Mouse (Mus musculus) inflammation-experienced regulatory T-cells, adult 16 weeks (primary cell): ENCODE measurements around the gene Nek3. TPM values are rescaled to one million over a fixed set of nuclear protein-coding genes. Genes with fewer than 3 reads are reported as not detected.

ENCODE experiments used
- polyA plus RNA-seq: library from polyadenylated mRNA; unstranded; fragments of 100-300 nt; shearing (Covaris generic); gene quantifications from one replicate; pipeline ENCODE4 v1.2.1, GENCODE M21; 2017

The Nek3 gene
- polyA plus RNA-seq = 6.5 TPM

DNA sequence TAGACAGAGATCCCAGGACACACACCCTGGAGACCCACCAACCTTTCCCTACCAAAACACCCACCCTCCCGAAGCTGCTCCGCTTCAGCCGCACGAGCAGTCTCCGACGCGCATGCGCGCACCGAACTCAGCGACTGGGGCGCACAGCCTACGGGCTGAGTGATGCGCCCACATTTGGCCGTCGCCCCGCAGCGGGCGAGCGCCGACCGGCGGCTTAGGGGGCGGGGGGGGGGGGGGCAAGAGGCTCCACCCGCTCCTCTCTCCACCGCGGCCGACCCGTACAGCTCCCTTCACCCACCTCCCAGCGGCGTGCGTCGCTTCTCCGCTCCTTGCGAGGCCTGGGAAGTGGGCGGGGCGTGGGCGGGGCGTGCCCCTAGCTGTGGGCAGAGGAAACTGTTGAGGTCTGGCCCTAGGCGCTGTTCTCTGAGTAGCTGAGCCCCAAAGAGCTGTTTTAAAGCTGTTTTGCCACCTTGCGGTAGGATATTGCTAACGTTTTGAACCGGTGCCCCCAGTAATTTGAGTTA lies at the start of gene Nek3:
TSS of gene Nek3 (minus strand) at position 356 of the 524 bp plus-strand sequence.

DNA sequence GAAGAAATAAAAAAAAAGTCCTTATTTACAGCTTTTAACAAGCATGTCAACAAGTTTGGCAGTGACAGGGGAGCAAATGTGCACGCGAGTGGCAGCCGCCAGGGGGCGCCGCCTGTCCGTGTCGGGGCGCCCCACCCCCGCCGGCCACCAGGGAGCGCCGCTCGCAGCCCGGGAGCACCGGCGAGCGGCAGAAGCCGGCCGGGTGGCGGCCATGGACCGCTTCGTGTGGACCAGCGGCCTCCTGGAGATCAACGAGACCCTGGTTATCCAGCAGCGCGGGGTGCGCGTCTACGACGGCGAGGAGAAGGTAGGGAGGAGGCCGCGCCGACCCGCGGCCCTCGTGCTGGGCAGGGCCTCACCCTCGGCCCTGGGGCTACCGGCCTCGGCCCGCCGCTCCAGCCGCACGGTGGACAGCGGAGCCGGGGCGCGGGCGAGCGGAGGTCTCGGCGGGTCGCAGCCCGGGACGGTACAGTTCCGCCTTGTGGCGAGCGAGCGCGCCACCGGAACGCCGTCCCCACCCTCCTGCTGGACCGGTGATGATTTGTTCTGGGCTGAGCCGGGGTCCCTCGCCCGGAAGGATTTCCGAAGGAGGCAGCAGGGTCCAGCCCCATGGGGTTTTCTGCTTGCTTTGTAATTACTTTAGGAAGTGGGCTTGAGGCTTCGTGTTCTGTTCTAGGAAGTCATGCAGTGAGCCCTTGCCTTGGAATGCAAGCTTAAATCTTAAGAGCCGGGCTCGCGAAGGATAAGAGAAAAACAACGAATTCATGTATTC lies 26.6 kb upstream of the Nek3 start, which contains the start of gene Vps36:
TSS of gene Vps36 (plus strand) at position 150 of the 772 bp plus-strand sequence.

DNA sequence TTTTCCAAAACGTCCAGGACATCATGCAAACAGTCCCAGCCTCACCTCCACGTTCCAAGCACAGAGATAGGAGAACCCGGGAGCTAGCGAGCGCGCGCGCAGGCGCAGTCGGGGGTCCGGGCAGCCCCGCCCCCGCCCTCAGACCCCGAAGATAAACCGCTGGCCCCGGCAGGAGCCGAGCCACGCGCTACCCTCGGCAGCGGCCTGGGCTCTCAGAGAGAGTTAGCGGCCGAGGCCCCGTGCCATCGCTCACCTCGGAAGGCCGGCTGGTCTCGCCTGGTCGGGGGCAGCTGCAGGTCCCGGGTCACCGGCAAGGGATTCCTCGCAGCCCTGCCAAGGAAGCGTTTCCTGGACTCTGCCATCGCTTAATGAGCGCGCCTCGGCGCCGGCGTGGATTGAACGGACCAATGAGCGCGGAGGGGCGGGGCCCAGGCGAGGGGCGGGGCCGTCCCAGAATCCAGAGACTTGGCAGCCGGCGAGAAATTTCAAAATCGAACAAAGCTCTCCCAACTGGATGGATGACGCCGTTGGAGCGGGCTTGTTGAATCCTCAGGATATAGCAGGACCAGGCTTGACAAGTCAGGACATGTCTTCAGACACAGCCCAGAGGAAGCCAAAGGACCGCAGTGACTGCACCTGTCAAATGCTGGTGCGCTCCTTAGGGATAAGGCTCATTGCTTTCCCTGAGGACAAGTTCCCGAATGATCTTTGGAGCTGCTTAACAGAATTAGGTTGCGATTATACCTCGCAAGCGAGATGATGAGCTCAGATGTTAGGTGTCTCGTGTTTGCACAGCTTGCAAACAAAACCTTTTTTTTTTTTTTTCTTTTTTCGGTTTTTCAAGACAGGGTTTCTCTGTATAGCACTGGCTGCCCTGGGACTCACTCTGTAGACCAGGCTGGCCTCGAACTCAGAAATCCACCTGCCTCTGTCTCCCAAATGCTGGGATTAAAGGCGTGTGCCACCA lies 19.5 kb upstream of the Nek3 start, which contains the start of gene Ckap2:
TSS of gene Ckap2 (minus strand) at position 389 of the 967 bp plus-strand sequence.

DNA sequence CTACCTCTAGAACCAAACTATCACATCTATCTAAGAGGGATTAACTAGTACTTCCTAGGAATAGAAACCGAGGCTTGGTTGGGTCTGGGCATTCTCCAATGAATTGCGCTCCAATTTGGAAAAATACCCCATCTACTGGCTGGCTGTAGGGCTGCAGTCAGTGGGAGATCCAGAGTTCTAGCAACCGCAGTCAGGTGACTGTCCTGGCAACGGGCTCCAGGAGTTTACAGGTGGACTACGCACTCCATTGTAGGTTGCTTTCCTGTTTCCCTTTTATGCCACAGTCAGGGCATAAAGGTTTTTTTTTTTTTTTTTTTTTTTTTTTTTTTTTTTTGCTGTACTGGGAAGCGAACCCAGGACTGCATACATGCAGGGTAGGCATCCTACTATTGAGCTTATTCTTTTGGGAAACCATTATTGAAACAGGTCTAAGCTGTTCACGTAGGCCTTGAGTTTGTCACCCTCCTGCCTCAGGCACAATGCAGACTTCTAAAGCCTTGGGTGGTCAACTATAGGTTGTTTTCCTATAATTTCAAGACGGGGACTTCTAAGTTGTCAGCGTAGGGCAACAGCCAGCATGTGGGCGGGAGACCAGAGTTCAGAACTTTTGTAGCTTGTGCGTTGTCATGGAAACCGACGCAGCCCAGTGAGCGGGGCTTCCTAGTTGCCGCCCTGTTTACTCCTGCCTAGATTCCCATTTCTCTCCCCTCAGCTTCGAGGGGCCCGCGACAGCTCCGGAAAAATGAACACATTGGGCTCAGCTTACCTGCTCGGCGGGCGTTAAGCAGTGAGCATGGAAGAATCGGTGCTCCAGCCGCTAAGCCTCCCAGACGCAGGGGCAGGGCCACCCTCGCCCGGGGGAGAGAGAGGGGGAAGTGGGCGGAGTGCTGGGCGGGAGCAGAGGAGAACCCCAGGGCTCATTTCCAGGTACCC lies 41.7 kb downstream of the Nek3 start, which contains the start of gene Nek5:
TSS of gene Nek5 (minus strand) at position 834 of the 933 bp plus-strand sequence.

Other genes starting within 250 kb of the Nek3 start
- gene Defb15, start 233.7 kb downstream of the Nek3 start, polyA plus RNA-seq = not detected
- not detected for gene Defb35, start 228.1 kb downstream of the Nek3 start, polyA plus RNA-seq
- gene Defb13, start 219.7 kb downstream of the Nek3 start, polyA plus RNA-seq = not detected
- gene Fam90a1a, start 207.7 kb downstream of the Nek3 start, polyA plus RNA-seq = not detected
- not detected for gene Ccdc70, start 196.7 kb downstream of the Nek3 start, polyA plus RNA-seq
- 0.16 TPM for gene Atp7b, start 106.1 kb downstream of the Nek3 start, polyA plus RNA-seq
- 12.4 TPM for gene Alg11, start 105.7 kb downstream of the Nek3 start, polyA plus RNA-seq
- not detected for gene Nek5, start 41.4 kb downstream of the Nek3 start, polyA plus RNA-seq
- 3.3 TPM for gene Ckap2, start 19.4 kb upstream of the Nek3 start, polyA plus RNA-seq
- gene Vps36, start 26.4 kb upstream of the Nek3 start, polyA plus RNA-seq = 46.5 TPM
- gene Thsd1, start 60.9 kb upstream of the Nek3 start, polyA plus RNA-seq = 0.32 TPM
- not detected for gene Tpte, start 117.0 kb upstream of the Nek3 start, polyA plus RNA-seq
- 6.0 TPM for gene Slc25a15, start 232.2 kb upstream of the Nek3 start, polyA plus RNA-seq
- 29.5 TPM for gene Mrps31, start 244.9 kb upstream of the Nek3 start, polyA plus RNA-seq